Mouse (Mus musculus) forebrain, embryonic 16.5 days (tissue): ENCODE measurements around the gene Cnpy3. TPM values are rescaled to one million over a fixed set of nuclear protein-coding genes. Genes with fewer than 3 reads are reported as not detected.

Experiments
- polyA plus RNA-seq: library from polyadenylated mRNA; unstranded; fragments of >200 nt; fragmentation: Nextera tagmentation; extraction: Ambion mirVana; gene quantifications from 2 replicates; pipeline ENCODE4 v1.2.1, GENCODE M21; 2015

The Cnpy3 gene
- polyA plus RNA-seq, 1 experiment from 2014 or later, result 64.5 TPM

Other genes starting within 250 kb of the Cnpy3 start
- 17.3 and 19.8 TPM in 2 replicates for gene Cul9, start 205.8 kb downstream of the Cnpy3 start, polyA plus RNA-seq
- 3.4 and 3.6 TPM in 2 replicates for gene Srf, start 196.0 kb downstream of the Cnpy3 start, polyA plus RNA-seq
- 33.9 and 36.5 TPM in 2 replicates for gene Ptk7, start 122.7 kb downstream of the Cnpy3 start, polyA plus RNA-seq
- gene Klc4, start 106.2 kb downstream of the Cnpy3 start, polyA plus RNA-seq, result 42.8 and 43.9 TPM in 2 replicates
- 66.1 and 74.9 TPM in 2 replicates for gene Mrpl2, start 106.0 kb downstream of the Cnpy3 start, polyA plus RNA-seq
- gene Cul7, start 101.9 kb downstream of the Cnpy3 start, polyA plus RNA-seq, result 38.8 and 42.8 TPM in 2 replicates
- 47.7 and 51.1 TPM in 2 replicates for gene Rrp36, start 77.9 kb downstream of the Cnpy3 start, polyA plus RNA-seq
- 208 and 240 TPM in 2 replicates for gene Mea1, start 73.4 kb downstream of the Cnpy3 start, polyA plus RNA-seq
- gene Klhdc3, start 71.3 kb downstream of the Cnpy3 start, polyA plus RNA-seq, result 191 and 194 TPM in 2 replicates
- 87.5 and 96.6 TPM in 2 replicates for gene Ppp2r5d, start 47.1 kb downstream of the Cnpy3 start, polyA plus RNA-seq
- 22.7 and 24.6 TPM in 2 replicates for gene Pex6, start 40.8 kb downstream of the Cnpy3 start, polyA plus RNA-seq
- gene Gnmt, start 23.0 kb downstream of the Cnpy3 start, polyA plus RNA-seq, result 0.93 and 1.1 TPM in 2 replicates
- 0.39 TPM in 1 of 2 replicates, not detected in the other for gene Ptcra, start 11.5 kb upstream of the Cnpy3 start, polyA plus RNA-seq
- gene 2310039H08Rik, start 20.4 kb upstream of the Cnpy3 start, polyA plus RNA-seq, result 52.8 and 56.0 TPM in 2 replicates
- 107 and 115 TPM in 2 replicates for gene Rpl7l1, start 30.5 kb upstream of the Cnpy3 start, polyA plus RNA-seq
- 8.8 and 10.0 TPM in 2 replicates for gene Bicral, start 106.3 kb upstream of the Cnpy3 start, polyA plus RNA-seq
- gene Tbcc, start 138.5 kb upstream of the Cnpy3 start, polyA plus RNA-seq, result 52.6 and 55.6 TPM in 2 replicates
- gene Prph2, start 158.2 kb upstream of the Cnpy3 start, polyA plus RNA-seq, result not detected in 2 replicates